Mouse (Mus musculus): ENCODE data around the gene Adcy2.

The Adcy2 gene

DNA sequence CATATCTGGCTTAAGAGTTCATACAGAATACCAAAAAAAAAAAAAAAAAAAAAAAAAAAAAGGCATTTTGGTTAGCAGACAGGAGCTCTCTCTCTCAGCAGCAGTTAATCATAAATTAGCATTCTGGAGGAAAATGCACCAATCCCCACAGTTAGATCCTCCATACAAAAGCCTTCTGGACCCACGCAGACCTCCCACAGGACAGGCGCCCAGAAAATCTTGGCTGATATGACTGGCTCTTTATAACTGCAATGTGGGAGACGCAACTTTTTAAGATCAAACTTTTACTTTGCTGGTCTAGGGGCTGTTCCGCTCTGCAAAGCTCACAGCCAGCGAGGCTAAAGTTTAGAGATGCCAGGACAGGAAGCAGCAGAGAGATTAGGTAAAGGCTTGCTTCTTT lies 37.8 kb downstream of the Adcy2 start:
- DNase-seq (ENCODE audit: low spot score), result no peak

DNA sequence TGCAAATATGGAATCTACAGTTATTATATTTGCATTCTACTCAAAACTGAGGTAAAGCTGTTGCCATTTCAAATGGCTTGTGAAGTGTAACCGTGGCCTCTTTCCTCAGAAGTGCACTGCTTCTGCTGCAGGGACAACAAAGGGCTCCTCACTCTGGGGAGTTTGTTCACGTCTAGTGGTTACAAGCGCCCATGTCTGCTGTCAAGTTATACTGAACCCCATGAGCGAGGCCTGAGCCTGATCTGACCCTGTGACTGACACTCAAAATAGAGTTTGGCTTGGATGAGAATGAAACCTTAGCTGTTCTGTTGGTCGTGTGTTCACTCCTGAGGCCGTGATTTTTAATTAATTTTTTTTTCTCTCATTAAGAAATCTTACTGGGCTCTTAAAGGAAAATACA lies 38.8 kb downstream of the Adcy2 start:
- DNase-seq (ENCODE audit: low spot score), result no peak

DNA sequence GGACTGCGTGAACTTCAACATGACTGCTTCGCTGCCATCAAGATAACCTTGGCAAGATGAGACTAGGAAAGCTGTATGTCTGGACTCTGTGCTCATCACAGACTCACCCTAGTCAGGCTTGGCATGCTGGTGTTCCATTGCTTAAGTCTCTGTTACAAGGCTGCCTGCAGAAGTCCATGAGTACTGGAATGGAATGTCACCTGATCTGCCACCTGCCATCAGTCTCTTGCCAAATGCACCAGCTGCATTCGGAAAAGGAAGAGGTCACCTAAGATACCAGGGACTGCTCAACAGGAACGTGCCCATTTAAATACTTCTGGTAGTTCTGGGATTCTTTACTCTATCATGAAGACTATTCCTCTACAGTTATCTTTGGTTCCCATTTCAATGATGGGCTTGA lies 39.9 kb downstream of the Adcy2 start:
- DNase-seq (ENCODE audit: low spot score), result no peak

DNA sequence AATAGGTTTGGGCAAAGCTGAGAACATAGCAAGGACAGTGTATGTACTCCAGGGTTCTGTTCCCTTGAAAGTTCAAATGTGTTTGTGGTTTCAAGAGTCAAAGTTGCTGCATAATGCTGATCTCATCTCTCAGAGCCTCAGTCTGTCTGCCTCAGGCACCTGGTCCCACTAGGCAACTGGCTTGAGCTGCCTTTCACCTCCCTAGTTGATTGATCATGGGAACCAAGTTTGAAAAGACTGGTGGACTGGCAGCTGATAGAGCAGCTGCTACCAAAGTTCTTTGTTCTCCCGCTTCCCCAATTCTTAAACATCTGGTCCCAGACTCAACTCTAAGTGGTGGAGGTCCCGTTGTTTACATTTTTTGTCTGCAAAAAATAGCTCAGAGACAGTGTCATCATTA lies 56.6 kb downstream of the Adcy2 start:
- DNase-seq (ENCODE audit: low spot score), result no peak

DNA sequence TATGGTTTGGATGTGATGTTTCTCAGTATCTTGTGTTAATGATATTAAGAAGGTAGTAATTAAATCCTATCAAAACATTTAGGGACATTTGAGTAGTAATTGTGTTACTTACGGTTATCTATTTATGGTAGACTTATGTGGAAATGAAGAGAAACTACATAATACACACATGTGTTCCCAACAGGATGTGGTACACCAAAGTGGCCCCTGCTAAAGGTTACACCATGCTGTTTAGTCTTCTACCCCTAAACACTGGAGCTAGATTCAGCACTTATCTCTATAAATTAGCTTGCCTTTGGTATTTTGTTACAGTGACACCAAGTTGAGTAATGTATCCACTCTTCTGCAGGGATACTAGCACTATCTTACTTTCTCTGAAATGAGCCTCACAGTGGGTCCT lies 57.9 kb downstream of the Adcy2 start:
- no peak for DNase-seq (ENCODE audit: low spot score)

DNA sequence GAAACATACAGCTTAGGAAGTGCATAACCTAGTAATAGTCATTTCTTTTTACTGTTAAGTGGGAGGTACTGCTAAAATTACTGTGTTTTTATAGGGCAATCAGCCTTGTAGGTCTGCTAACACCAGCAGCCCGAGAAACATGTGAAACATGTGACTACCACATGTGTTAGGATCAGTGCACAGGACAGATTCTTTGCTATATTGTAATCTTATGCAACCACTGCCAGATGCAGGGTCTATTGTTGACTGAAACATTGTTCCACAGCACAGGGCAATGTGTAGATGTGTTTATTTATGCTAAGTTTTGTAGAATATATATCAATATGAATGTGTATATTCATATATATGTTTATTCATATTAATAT lies 67.1 kb downstream of the Adcy2 start:
- DNase-seq (ENCODE audit: low spot score), result no peak

DNA sequence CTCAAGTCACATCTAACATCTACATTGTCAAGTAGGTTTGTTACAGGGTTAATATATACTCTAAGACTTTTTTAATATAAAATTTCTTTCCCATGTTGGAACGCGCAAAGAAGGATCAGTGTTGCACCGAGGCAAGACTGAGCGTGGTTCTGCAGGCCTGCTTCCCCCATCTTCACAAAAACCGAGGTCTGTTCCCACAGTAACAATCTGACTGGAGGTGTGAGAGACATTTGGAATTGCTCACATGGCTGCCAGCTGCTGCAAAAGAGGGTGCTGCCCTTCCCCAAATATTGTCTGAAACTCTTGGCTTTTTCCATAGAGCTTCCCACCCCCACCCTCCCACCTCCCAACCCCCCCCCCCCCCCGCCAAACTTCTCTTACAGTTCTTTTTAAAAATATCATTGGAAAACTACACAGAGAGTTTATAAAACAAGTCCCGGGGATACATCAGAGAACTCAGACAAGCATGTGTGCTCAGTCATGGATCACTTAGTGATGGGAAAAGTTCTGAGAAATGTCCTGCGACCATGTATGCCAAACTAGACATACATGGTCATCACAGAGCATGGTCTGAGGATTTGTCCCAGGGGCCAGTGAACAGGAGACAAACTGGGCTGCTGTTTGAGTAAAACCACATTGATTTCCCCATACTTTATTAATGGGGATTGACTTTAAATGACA lies 67.6 kb downstream of the Adcy2 start:
- no peak for DNase-seq (ENCODE audit: low spot score)

DNA sequence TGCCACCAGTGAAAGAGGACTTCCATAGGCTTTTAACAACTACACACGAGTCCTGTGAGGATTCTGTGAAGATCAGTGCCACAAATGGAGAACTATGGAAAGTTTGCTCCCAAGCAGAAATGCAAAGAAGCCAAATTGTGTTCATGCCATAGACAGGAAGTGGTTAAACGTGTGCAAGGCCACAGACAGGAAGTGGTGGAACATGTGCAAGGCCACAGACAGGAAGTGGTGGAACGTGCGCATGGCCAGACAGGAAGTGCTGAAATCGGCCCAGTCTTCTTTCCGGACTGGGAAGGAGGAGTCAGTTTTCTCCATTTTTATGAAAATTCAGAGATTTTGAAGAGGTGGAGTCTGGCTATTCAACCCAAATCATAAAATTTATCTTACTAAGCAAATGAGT lies 70.9 kb downstream of the Adcy2 start:
- DNase-seq (ENCODE audit: low spot score), result no peak

DNA sequence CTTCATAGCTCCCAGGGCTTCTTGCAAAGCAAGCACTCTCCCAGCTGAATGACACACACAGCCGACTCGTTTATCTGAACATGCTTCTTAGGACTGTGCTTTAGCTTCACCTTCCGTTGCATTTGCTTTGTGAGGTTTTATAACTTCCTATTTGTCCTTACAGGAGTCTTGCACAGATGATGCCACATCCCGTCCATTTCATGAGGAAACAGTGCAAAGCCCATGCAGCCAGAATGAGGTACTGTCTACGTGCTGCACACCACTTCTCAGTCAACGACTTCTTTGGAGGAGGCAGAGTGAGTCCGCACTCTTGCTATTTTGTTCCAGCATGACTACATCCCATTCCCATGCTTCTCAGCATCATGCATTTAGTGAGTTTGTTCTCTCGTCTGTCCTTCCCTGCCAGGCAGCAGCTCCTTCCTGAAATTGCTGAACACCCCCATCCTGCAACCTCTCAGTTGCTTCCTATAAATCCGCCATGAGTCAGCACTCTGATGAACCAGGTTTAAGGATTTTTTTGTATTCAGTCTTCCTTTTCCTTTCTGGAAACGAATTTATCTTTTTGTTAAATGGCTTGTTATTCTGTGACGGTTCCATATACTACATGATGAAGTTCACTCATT lies 85.6 kb downstream of the Adcy2 start:
- DNase-seq (ENCODE audit: low spot score), result no peak

DNA sequence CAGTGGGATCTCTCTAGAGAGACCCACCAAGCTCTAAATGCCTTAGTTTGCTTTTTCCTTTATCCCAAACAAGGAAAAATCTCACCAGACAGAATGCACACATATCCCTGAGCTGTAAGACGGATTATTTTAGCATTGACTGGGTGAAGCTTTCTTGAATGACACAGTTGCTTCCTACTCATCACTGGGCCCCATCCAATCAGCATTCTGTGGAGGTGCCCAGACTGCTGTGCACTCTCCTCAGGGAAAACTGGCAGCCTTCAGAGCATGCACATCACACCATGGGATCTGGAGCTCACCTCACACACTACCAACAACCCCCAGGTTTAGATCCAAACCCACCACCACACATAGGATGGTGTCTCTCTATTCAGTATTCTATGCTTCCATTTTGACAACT lies 92.7 kb downstream of the Adcy2 start:
- DNase-seq (ENCODE audit: low spot score), result no peak

DNA sequence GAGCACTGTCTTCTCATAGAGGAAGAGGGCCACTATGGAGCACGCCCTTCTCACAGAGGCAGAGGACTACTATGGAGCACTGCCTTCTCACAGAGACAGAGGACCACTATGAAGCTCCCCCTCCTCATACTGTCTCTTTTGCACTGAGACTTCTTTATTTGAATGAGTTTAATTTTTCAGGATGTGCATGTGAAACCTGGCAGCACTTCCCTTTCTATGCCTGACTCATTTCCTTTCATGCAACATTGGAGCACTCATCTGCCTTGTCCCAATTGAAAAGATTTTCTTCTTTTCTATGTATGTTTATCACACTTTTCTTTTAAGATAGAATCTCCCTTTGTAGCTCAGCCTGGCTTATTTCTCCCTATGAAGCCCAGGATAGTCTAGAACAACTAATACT lies 96.6 kb downstream of the Adcy2 start:
- DNase-seq (ENCODE audit: low spot score), result no peak

DNA sequence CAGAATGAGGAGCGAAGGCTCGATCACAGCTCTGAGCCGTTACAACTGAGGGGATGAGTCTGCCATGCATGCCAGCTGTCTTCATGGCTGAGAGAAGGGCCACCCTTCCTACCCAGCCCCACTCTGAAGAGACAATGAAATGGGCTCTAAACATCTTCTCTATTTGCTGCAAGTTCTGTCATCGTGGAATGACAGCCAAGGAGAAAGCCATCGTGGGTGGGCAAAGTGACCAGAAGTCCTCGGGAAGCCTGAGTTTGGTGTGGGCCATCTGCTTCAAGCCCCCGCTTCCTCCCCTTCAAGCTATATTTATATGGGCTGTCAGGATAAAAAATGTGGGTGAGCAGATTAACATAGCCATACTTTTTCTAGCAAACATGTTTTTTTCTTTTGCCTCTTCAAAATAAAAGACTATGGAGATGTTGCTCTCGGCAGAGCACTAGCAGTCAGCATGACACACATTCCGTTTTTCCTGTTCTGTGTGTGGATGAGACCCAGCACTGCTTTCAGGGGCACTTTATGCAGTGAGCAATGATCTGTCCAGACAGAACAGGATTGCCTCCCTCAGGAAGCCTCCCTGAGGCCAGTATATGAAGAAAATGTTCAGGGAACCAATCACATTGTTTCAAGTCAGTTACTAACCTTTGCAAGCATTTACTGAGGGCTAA lies 109.3 kb downstream of the Adcy2 start:
- DNase-seq (ENCODE audit: low spot score), result no peak

DNA sequence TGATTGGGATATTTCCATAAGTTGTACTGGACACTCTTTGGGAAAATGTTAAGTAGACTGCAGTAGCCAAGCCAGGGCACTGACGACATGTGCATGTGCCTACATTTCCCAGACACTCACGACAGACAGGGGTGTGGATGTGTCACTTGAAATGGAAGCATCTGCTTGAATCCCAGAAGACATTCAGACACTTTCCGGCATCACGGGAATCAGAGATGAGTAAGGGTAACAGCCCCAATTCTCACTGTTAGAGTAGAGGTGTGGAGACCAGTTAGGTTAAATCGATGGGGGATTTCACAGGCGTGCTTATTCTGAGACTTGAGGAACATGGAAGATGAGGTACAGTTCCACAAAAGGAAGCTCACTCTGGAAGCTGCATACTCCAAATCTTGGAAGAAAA lies 130.6 kb downstream of the Adcy2 start:
- DNase-seq (ENCODE audit: low spot score), result no peak

DNA sequence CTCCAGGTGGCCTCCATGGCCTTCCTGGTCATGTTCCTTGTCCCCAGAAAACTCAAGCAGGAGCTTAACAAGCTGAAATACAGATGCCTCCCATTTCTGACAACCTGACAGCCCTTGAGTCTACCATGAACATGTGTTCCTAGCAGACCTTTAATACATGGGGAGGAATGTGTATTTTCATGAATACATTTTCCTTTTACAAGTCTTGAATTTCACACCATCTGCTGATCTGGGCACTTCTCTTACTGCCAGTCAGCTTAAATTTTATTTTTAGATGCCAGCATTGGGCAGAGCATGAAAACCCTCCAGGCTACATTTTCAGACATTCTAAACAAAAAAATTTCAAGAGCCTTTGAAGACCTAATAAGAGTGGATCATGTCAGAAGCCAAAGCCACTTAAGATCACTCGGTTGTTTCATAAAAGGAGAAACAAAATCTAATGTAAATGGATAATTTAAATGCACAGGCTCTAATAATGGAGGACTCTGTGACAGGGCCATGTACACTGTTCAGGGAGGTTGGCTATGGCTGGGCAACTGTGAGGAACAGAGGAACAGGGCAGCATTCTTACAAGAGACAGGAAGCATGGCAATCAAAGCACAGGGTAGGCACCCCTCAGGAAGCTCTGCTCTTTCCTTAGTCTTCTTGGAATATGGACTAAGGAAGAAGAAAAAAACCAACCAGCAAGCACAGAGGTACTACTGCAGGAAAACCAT lies 131.2 kb downstream of the Adcy2 start:
- no peak for DNase-seq (ENCODE audit: low spot score)

DNA sequence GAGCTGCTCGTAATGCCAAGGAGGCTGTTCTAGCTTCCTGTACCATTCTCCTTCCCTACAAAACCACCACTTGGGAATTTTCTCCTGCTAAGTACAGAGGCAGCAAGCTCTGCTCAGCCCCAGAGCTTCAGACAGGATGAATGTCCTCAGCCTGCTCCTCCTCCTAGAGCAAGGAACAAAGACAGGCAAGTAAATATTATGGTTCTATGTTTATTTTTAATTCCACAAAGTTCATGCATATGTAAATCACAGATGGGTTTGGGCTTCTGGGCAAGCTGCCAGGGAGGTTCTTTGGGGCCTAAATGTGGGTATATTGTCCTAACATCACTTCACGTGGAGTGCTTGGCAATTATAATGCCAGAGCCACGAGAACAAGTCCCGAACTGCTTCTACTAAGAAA lies 139.3 kb downstream of the Adcy2 start:
- no peak for DNase-seq (ENCODE audit: low spot score)

DNA sequence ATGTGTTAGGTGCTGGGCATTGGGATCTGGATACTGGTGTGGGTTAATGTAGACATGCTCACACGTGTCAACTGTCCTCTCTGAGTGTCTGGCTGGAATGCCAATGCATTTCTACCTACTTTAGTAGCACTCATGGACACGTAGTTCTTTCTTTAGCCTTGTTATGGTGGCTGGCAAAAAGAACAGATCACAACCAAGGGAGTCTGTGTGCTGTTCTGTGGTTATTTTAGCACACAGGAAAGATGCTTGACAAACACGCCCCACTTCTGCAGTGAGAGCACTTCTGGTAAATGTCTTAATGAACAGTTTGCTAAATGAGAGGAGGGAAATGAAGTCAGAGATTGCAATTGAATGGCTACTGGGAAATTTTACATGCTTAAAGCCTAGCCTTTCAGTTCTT lies 151.1 kb downstream of the Adcy2 start:
- no peak for DNase-seq (ENCODE audit: low spot score)

DNA sequence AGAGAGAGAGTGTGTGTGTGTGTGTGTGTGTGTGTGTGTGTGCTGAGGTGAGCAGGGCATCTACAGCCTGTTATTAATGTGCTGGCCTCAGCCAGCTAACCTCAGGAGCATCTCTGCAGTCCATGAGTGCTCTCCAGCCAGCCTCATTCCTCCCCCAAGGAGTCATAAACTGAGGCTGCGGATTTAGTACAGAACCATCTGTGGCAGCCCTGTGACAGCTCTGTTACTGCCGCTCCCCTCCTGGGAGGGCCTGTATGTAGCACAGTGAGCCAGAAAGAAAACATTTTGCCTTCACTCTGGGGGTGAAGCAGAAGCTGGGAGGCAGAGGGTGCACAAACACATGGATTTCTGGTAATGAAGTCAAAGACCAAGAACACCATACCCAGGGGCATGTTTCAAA lies 159.8 kb downstream of the Adcy2 start:
- no peak for DNase-seq (ENCODE audit: low spot score)

DNA sequence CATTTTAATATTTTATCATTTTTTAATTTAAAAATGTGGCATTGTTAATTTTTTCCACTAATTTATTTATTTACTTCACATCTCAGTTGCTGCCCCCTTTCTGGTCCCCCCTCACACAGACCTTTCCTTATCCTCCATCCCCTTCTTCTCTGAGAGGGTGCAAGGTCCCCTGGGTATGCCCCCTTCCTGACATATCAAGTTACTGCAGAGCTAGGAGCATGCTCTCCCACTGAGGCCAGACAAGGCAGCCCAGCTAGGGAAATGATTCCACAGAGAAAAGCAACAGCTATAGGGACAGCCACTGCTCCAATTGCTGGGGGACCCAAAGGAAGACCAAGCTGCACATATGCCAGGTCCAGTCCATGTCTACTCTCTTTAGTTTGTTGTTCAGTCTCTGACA lies 163.2 kb downstream of the Adcy2 start:
- no peak for DNase-seq (ENCODE audit: low spot score)

DNA sequence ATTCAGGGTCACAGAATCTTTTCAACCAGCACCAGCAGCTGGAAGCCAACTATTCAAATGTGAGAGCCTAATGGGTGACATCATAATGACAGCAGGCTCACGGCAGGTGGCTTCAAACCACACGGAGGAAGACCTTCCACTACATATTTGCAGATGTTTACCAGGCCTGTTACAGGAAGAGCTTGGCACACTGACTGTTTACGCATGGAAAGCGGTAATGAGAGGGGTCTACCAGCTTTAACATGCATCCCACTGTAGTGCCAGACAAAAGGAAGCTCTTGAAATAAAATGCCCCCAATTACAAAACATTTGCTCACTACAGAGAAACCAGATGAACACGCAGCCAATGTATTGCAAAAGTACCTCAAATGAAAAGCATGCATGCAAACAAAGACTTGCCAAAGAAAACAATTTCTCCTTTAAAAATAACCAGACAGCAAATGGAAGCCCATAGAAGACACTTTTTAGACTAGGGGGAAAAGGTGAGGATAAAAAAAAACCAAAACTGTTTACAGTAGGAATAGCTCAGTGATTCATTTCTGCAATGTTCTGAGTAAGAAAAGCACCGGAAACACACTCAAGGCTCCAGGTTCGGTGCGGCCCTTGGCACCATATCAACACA lies 163.8 kb downstream of the Adcy2 start:
- DNase-seq (ENCODE audit: low spot score), result no peak

DNA sequence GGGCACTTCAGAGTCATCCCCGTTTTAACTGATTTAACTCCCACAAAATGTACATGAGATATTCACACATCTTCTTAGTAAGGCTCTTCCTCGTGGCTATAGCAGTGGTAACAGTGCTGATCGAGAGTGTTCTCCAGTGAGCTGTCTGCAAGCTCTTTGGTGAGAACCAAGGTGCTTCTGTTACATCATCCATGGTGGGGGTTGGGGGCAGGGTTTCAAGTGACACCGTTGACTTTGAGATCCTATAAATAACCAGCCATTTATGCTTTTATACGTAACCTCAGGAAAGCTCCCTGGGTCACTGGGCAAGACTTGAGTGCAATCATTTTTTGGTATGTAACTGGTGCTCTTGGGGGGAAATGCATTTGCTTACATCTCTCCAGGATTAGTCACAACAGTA lies 167.2 kb downstream of the Adcy2 start:
- DNase-seq (ENCODE audit: low spot score), result no peak

DNA sequence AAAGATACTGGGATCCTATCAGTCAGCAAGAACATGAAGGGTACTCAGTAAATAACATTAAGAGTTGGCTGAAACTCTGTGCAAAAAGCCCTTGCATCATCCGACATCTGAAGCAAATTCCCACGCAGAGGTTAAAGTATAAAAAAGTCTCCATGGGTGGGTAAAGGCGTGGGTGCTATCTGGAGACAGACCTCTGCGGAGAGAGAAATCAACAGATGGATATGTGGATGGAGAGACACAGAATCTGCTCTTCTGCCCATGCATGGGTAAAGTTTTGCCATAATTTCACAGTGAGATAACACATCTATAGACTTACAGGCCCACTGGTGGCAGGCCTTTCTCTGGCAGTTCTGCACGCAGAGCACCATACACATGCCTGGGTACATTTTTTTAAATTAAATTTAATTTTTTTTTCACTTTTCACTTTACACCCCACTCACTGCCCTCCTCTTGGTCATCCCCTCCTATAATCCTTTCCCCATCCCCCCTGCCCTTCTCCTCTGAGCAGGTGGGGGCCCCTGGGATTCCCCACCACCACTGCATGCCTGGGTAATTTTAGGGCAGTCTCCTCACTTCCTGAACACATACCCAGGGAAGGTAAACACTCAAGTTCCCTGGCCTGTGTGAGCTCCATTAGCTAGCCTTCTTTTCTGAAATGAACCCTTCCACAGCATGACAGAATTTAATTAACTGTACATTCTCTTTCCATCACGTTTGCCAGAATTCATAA lies 169.1 kb downstream of the Adcy2 start:
- no peak for DNase-seq (ENCODE audit: low spot score)

DNA sequence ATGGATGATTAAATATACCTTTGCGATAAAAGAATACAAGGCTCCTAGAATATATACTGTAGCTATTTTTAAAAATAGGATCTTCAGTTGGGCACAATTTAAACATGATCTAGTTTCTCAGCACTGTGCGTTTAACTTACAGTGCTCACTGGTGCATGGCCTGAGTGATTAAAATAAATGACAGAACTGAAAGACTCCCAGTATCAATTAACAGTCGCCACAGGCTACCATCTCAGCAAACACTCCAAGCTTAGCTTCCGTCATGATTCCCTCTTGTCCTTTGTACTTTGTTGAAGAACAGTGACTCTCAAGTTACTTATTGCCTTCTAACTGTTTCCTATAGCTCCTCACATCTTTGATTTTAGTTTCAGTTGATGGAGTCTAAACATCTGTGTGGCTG lies 170.9 kb downstream of the Adcy2 start:
- DNase-seq (ENCODE audit: low spot score), result no peak
